Mouse (Mus musculus): ENCODE data around the gene Olfr1320.

- no peak for TF ChIP-seq CTCF (IDR thresholded peaks at IDR 0.05; ENCODE audit: control insufficient read depth, insufficient read depth, low read length)
- no peak for TF ChIP-seq POLR2A (IDR thresholded peaks at IDR 0.05; ENCODE audit: borderline replicate concordance, control insufficient read depth, low read depth, low read length)
Observed at GRCm38 (mm10) chrX:49672033-49672432, at the start of gene Olfr1320.

All from bone marrow, adult 2 months (tissue).